Mouse (Mus musculus): ENCODE measurements at regions not wholly inside any gene's neighbourhood (a gene's known extent, or its start where the extent isn't known, plus 50 kb on each side); places are given as distances from the start of the nearest gene placed in this dataset.

DNA sequence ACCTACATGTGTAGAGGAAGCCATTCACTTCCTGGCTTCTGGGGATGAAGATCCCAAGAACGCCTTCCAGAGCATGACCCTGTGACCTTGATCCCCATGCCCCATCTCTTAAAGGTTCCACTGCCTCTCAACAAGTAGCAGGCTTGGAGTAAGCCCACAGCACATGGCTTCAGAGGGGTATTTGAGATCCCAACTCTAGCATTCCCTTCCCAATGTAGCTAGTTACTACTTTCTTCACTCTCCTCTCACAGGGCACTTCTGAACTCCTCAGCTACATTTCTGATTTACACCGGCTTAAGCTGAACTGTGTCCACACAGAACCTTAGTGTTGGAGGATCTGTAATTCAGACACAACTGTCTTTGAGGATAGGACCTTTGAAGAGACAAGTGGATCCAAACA lies 83.4 kb downstream of the Cbln1 start:
- no peaks in the 10 kb centered on the region for H3K36me3 ChIP-seq (ENCODE audit: control insufficient read depth in 1 of 2, insufficient read depth in 2 of 2, low read length in 2 of 2)
- no peak overlapping the region for H3K9ac ChIP-seq (ENCODE audit: control insufficient read depth, low read depth, low read length, poor library complexity, severe bottlenecking)
- no peaks in the 10 kb centered on the region for H3K4me1 ChIP-seq (ENCODE audit: control insufficient read depth in 1 of 2, insufficient read depth in 2 of 2, low read length in 2 of 2)
- TF ChIP-seq ZNF384 (IDR thresholded peaks at IDR 0.05; ENCODE audit: low read depth, low read length) (no peak), SMC3 (IDR thresholded peaks at IDR 0.05; ENCODE audit: low read depth, low read length) (no peak), RAD21 (IDR thresholded peaks at IDR 0.05; ENCODE audit: low read depth, low read length) (no peak), MYB (IDR thresholded peaks at IDR 0.05; ENCODE audit: low read depth, low read length) (no peak), POLR2AphosphoS2 (IDR thresholded peaks at IDR 0.05; ENCODE audit: low read length) (no peak), MAZ (IDR thresholded peaks at IDR 0.05; ENCODE audit: low read depth, low read length) (no peak), TAL1 (IDR thresholded peaks at IDR 0.05; ENCODE audit: low read length) (no peak), ZC3H11A (IDR thresholded peaks at IDR 0.05; ENCODE audit: low read depth, low read length) (no peak), ZKSCAN1 (IDR thresholded peaks at IDR 0.05; ENCODE audit: low read depth, low read length) (no peak), SIN3A (IDR thresholded peaks at IDR 0.05; ENCODE audit: low read length) (no peak), POLR2A (IDR thresholded peaks at IDR 0.05; ENCODE audit: control insufficient read depth in 1 of 2, insufficient read depth in 1 of 2, low read depth in 1 of 2, low read length in 2 of 2, poor library complexity in 1 of 2) (no peak), RCOR1 (IDR thresholded peaks at IDR 0.05; ENCODE audit: low read depth, low read length) (no peak), MAX (IDR thresholded peaks at IDR 0.05; ENCODE audit: low read length) (no peak), ZMIZ1 (IDR thresholded peaks at IDR 0.05; ENCODE audit: low read depth, low read length) (no peak), HCFC1 (IDR thresholded peaks at IDR 0.05; ENCODE audit: low read depth, low read length) (no peak)
- H3K9me3 ChIP-seq (replicated peaks; ENCODE audit: insufficient read depth, low read length): no peaks in the 10 kb centered on the region
- H3K79me2 ChIP-seq (ENCODE audit: control insufficient read depth, insufficient read depth, low read length, poor library complexity): no peaks in the 10 kb centered on the region
- no peak for DNase-seq (ENCODE audit: low read depth, low spot score)
- no peak overlapping the region for H3K4me3 ChIP-seq (ENCODE audit: control insufficient read depth in 1 of 2, insufficient read depth in 1 of 2, low read depth in 2 of 2, low read length in 2 of 2)
- no peaks in the 10 kb centered on the region for H3K27me3 ChIP-seq (ENCODE audit: control insufficient read depth in 1 of 2, insufficient read depth in 2 of 2, low read length in 2 of 2)
- no peak overlapping the region for H3K27ac ChIP-seq (ENCODE audit: control insufficient read depth, low read depth, low read length)

DNA sequence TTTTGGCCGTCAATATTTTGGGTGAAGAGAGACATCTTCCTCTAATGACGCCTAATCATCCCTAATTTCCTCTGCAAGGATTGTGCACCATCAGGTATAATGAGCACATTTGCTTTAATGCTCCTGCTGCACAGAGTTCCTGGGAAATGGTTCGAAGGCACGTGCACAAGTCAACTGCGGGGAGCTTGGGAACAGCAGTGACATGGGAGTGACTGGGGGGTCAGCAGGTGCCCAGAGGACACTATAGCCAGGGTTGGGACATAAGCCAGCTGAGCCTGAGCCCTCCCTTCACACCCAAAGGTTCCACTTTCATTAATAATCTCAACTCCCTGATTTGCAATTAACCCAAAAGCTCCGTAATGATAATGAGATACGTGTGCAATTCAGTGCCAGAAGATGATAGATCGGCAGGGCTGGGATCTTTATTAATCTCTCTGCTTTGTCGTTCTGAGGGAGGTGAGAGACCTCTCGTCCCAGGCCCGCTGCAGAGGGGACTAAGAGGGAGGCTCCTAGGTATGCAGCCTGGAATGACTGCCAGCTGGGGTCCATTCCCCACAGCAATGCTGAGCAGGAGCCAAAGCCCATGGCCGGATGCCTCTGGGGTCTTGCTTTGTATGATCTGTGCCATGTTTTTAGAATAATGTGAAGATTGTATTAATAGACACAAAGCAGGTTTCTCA lies 88.7 kb downstream of the Cbln1 start:
- H3K4me3 ChIP-seq (ENCODE audit: control insufficient read depth in 1 of 2, insufficient read depth in 1 of 2, low read depth in 2 of 2, low read length in 2 of 2): no peak overlapping the region
- no peaks in the 10 kb centered on the region for H3K79me2 ChIP-seq (ENCODE audit: control insufficient read depth, insufficient read depth, low read length, poor library complexity)
- H3K27me3 ChIP-seq (ENCODE audit: control insufficient read depth in 1 of 2, insufficient read depth in 2 of 2, low read length in 2 of 2): no peaks in the 10 kb centered on the region
- TF ChIP-seq MAFK (IDR thresholded peaks at IDR 0.05; ENCODE audit: borderline replicate concordance, low read depth, low read length) (no peak), USF2 (IDR thresholded peaks at IDR 0.05; ENCODE audit: borderline replicate concordance in 1 of 2, insufficient read depth in 1 of 2, low read depth in 1 of 2, low read length in 2 of 2) (no peak), SMC3 (IDR thresholded peaks at IDR 0.05; ENCODE audit: low read depth, low read length) (no peak), CHD1 (IDR thresholded peaks at IDR 0.05; ENCODE audit: low read depth, low read length) (no peak), ZNF384 (IDR thresholded peaks at IDR 0.05; ENCODE audit: low read depth, low read length) (no peak), ZKSCAN1 (IDR thresholded peaks at IDR 0.05; ENCODE audit: low read depth, low read length) (no peak), POLR2AphosphoS5 (IDR thresholded peaks at IDR 0.05; ENCODE audit: borderline replicate concordance, low read depth, low read length) (no peak), MEF2A (IDR thresholded peaks at IDR 0.05; ENCODE audit: extremely low read depth, insufficient replicate concordance, low read depth, low read length, poor library complexity, severe bottlenecking) (no peak), USF1 (IDR thresholded peaks at IDR 0.05; ENCODE audit: low read depth, low read length) (no peak), TAL1 (IDR thresholded peaks at IDR 0.05; ENCODE audit: low read length) (no peak), POLR2A (IDR thresholded peaks at IDR 0.05; ENCODE audit: control insufficient read depth in 1 of 2, insufficient read depth in 1 of 2, low read depth in 1 of 2, low read length in 2 of 2, poor library complexity in 1 of 2) (no peak), UBTF (IDR thresholded peaks at IDR 0.05; ENCODE audit: borderline replicate concordance, insufficient read depth, low read depth, low read length) (no peak), EP300 (IDR thresholded peaks at IDR 0.05; ENCODE audit: low read depth in 1 of 2, low read length in 2 of 2) (no peak), BHLHE40 (IDR thresholded peaks at IDR 0.05; ENCODE audit: borderline replicate concordance, low read depth, low read length) (no peak)
- H3K9ac ChIP-seq (ENCODE audit: control insufficient read depth, low read depth, low read length, poor library complexity, severe bottlenecking): no peak overlapping the region
- no peaks in the 10 kb centered on the region for H3K9me3 ChIP-seq (replicated peaks; ENCODE audit: insufficient read depth, low read length)
- no peak overlapping the region for H3K27ac ChIP-seq (ENCODE audit: control insufficient read depth, low read depth, low read length)
- no peaks in the 10 kb centered on the region for H3K4me1 ChIP-seq (ENCODE audit: control insufficient read depth in 1 of 2, insufficient read depth in 2 of 2, low read length in 2 of 2)
- DNase-seq (ENCODE audit: low read depth, low spot score): no peak
- no peaks in the 10 kb centered on the region for H3K36me3 ChIP-seq (ENCODE audit: control insufficient read depth in 1 of 2, insufficient read depth in 2 of 2, low read length in 2 of 2)
